Mouse (Mus musculus) thymus, adult 18-20 months (tissue): ENCODE data around the gene 1700029I15Rik.

Source experiments
- DNase-seq, 2 experiments: peaks; one replicate each; pipeline ENCODE4 v3.0.0; 2022; ENCODE audit warnings: mixed read lengths in 2 of 2

Gene 1700029I15Rik

DNA sequence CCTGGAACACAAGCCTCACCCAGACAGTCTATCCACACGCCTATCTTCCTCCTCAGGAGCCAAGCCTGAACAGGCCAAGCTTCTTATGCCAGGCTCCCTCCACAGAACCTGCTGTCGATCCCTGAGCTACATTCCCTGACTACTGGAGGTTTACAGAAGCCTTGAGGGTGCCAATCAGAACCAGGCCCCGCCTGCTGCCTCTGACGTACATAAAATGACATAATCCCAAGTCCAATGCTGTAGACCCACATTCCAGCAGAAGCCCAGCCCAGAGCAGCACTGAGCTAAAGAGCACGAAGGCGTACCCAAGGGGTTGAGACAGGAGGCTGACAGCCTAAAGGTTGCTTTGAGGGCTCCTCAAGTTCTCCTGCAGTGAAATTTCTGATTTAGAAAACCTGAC lies 45.5 kb downstream of the 1700029I15Rik start:
- no peak for DNase-seq

DNA sequence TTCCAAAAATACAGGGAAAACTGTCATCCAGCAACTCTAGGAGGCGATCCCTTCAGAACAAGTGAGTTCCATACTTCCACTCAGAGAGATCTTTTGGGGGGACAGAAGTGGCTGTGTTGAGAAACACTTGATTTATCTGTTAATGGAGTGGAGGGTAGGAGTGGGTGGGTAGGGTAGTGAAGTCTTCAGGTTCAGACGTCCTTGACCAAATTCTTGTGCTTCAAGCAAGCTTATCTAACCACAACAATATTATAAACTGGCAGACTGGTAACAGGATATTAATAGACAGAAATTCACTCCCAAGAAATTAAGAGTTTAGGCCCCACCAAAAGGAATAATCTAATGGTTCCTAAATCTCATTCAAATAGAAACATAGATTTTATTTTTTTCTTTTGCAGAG lies 47.8 kb downstream of the 1700029I15Rik start:
- DNase-seq: no peak

GRCm38 (mm10) chr2:92430723-92431541 lies 48.6 kb downstream of the 1700029I15Rik start:
- DNase-seq: no peak

DNA sequence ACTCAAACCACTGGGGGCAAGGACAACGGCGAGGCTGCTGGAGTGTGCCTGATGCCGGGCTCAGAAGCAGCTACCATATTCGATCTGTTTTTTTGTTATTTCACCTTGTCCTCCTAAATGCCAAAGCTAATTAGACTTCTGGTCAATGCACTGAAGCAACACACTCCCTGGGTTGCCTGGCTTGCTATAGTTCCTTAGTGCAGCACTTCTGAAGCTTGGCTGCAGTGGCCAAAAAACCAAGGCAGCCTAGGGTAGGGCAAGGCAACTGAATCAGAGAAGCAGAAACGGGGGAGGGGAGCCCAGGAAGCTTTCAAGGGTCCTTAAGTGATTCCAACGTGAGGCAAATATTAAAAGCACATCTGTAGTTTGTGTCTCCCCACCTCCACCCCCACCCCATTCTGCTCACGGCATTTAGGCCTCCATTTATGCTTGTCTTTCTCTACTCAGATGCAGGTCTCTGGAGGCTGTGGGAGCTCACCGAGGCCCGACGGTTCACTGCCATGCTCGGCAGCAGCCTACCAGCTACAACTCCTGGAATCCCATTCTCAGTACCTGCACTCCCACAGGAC lies 49.4 kb downstream of the 1700029I15Rik start:
- DNase-seq: no peak

DNA sequence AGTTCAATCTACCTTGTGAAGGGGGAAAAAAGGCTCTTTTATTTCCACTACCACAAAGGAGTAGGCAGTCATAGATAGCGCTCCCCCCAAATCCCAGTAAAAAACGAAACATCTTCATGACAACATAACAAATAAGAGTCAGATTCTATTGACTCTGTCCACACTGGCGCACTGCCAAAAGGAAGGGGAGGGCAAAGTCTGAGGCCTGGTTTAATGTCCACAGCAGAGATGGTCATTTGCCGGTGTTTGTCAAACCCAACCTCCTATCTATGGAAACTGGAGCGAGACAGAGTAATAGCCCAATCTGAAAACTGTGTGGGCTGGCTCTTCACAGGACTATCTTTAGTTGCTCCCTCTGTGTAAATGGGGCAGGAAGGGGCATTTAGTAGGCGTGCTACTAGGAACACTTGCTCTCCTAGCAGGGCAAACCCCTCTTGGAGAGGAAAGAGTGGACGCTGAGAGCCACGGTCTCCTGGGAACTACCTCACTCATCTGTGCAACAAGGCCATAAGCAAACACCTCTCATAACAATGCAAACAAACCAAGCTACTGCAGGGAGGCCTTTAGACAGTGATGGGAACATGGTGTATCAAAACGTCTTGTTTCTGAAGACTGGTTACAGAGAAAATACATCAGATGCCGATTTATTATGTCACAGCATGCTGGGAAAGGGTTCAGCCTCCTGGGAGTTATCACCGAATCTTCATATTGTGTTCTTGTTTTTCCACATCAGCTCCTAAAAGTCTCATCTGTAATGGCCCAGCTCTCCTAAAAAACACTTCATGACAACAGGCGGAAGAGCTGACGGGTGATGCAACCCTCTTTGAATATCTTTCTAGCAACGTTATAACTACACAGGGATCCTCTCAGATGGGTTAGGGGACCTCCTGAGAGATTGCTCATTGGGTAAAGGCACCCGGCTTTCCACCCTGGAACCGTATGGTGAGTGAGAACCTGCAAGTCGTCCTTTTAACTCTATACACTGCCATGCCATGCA lies 50.3 kb downstream of the 1700029I15Rik start:
- DNase-seq: no peak

DNA sequence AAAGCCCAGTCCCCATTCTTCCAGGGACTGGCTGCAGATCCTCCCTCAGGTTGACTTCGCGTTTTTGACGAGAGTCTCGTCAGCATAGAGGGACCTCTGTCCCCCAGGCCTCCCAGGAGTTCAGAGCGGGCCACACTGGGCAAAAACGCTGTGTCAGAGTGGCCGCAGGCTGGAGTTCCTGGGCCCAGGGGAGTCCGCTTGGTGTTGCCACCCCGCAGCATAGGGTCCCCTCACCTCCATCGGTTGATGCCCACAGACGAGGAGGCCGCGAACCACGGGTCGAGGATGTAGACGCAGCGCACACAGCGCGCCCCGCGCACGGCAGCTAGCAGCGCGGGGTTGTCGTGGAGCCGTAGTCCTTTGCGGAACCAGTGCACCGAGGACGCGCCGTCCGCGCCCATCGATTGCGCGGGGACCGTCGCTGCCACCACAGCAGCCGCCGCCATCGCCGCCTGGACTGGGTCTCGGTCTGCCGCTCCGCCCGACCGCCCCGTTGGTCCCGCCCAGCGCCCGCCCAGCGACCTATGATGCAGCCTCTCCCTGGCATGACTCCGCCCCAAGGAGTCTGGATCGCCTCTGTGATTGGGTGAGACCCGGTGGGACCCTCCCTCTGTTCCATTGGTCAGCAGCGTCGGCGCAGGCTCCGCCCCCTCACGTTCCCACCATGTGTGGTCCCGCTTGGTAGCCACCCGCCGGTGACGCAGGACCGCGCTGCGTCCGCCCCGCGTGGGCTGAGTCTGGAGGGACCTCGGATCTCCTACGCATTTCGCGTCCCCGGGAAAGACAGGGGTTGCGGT lies 51.4 kb downstream of the 1700029I15Rik start, which contains the start of gene Cry2:
Gene Cry2 (minus strand): TSS at position 466 of the 797 bp plus-strand sequence.
- DNase-seq: peak; percentile 97

- no peak for DNase-seq
These were observed 52.0 kb downstream of the 1700029I15Rik start for GRCm38 (mm10) chr2:92434375-92434745.

DNA sequence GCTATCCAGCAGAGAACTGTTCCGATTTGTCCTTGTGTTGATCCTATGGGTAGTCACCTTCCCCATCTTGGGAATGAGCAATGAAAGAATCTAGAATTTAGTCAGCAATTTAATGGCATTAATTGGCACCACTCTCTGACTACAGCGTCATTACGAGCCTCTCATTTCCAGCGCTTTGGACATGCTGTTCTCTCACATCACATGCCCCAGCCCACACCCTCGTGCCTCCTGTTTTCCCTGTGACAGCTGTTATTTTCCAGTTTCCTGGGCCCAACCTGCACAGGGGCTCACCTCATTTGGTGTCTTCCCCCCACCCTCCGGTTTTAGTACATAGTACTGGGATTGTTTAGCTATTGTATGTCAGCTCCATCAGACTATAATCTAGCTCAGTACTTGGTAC lies 52.7 kb downstream of the 1700029I15Rik start:
- no peak for DNase-seq
